In the genomic region with DNA sequence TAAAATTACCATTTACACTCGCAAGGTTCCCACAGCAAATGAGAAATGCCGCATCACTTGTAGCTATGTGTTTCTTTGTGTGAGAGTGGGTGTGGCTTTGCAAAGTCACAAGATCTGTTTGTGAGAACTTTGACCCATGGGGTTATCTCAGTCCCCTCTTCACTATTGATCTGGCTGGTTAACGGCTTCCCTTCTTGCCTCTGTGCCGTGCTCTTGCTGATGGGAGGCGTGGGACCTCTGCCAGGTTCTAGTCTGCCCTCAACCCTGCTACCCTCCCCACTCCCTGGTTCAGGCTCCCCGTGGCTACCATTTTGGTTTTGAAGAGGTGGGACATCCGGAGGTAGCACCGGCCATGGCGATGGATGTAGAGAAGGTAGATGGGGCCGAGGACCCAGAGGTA, we compare ENCODE assay signal across 1 mouse cellular context.
TF ChIP-seq lines count a peak whose summit lies in the region.

No protein-coding gene starts in this region.

TF ChIP-seq in MEL, 35 proteins besides CTCF, POLR2A, EP300 and RAD21 (continued from another document):
- TF ChIP-seq CHD2 (IDR thresholded peaks at IDR 0.05; ENCODE audit: low read length): no peak
- TF ChIP-seq UBTF (IDR thresholded peaks at IDR 0.05; ENCODE audit: borderline replicate concordance, insufficient read depth, low read depth, low read length): no peak
- no peak for TF ChIP-seq NELFE (IDR thresholded peaks at IDR 0.05; ENCODE audit: low read depth, low read length)
- no peak for TF ChIP-seq MEF2A (IDR thresholded peaks at IDR 0.05; ENCODE audit: extremely low read depth, insufficient replicate concordance, low read depth, low read length, poor library complexity, severe bottlenecking)
- TF ChIP-seq SIN3A (IDR thresholded peaks at IDR 0.05; ENCODE audit: low read length): no peak
- no peak for TF ChIP-seq POLR2AphosphoS5 (IDR thresholded peaks at IDR 0.05; ENCODE audit: borderline replicate concordance, low read depth, low read length)
- no peak for TF ChIP-seq USF2 (IDR thresholded peaks at IDR 0.05; ENCODE audit: borderline replicate concordance in 1 of 2, insufficient read depth in 1 of 2, low read depth in 1 of 2, low read length in 2 of 2)
- no peak for TF ChIP-seq E2F4 (IDR thresholded peaks at IDR 0.05; ENCODE audit: borderline replicate concordance, low read depth, low read length)
- no peak for TF ChIP-seq MAFK (IDR thresholded peaks at IDR 0.05; ENCODE audit: borderline replicate concordance, low read depth, low read length)
- no peak for TF ChIP-seq MYC (IDR thresholded peaks at IDR 0.05; ENCODE audit: low read depth, low read length)
- no peak for TF ChIP-seq ZMIZ1 (IDR thresholded peaks at IDR 0.05; ENCODE audit: low read depth, low read length)
- no peak for TF ChIP-seq ELF1 (IDR thresholded peaks at IDR 0.05; ENCODE audit: low read depth, low read length)
- TF ChIP-seq MAZ (IDR thresholded peaks at IDR 0.05; ENCODE audit: low read depth, low read length): no peak
TF ChIP-seq in MEL: peak in this region for 0.
